Mouse (Mus musculus) A20 (cell line): ENCODE results near the gene Fry.

Source experiments
- DNase-seq: peaks from one replicate; pipeline ENCODE4 v3.0.0-alpha.2; 2011; ENCODE audit warnings: low read depth, low spot score

Gene Fry

DNA sequence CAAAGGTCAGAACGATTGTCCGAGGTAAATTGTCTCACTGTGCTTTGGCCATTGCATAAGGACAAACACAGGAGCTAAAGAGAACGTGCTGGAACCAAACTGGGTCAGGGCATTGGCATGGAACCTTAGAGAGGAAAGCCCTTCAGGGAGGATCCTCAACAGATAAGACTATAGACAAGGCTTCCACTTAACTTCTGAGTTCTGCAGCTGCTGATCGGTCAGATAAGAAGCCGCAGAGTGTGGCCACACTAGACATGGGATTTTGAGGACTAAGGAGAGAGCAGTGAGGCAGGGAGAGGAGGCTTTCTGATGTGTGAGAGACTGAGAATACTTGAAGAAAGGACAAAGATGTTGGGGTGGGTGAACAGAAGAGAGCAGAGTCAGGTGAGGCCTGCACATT is 214.4 kb downstream of the Fry start:
- no peak for DNase-seq

DNA sequence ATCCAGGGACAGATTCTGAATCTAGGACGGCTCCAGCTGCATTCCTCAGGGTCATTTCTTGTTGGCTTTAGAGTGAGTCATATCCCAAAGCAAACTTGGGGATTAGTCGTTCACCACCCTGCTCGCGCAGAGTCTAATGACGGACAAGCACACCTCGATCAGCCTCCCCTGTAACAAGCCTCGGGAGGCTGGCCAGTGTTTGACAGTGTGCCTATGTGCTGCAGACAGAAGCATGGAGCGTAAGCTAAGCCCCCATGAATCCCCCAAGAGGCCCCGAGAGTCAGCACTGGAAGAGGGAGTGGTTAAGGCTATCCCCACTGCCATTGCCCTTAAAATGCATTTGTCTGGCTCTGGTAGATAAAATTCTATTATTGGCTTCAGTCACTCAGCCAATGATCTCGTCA is 214.9 kb downstream of the Fry start:
- no peak for DNase-seq

DNA sequence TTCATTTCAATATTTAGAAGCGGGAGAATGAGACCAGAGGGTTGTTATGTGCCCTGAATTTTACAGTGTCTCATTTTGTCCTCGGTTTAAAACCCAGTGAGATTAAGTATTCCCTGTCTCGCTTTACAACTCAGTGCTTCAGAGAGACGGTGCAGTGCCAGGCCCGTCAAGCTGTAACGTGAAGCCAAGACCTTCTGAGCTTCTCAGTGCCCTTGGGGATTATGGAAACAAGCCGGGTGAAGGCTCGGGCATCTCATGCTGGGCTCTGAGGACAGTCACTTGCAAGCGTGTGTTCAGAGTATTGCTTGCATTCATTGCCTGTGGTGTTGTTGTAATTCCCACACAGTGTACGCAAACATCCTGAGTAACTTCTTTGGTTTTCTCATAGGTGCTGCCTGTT is 218.0 kb downstream of the Fry start:
- no peak for DNase-seq

GRCm38 (mm10) chr5:150337696-150338095 is 219.3 kb downstream of the Fry start:
- DNase-seq: no peak

DNA sequence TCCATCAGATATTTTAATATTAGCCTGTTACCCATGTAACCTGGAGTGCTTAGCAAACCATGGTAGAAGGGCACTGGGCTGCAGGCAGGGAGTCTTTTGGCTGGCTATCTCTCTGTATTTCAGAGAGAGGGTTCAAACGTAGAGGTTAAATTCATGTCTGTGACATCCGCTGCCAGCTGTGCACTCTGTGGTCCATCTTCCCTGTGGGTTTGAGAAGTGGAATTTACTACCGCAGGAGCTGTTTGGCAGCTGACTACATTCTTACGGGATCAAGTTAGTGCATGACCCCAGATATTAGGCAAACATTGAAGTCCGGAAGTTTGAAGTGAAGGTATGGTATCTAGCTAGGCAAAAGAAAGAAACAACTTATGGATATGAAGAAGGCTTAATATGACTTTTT is 222.5 kb downstream of the Fry start:
- no peak for DNase-seq

- DNase-seq: no peak
Measured at GRCm38 (mm10) chr5:150342139-150342538, 223.7 kb downstream of the Fry start.

DNA sequence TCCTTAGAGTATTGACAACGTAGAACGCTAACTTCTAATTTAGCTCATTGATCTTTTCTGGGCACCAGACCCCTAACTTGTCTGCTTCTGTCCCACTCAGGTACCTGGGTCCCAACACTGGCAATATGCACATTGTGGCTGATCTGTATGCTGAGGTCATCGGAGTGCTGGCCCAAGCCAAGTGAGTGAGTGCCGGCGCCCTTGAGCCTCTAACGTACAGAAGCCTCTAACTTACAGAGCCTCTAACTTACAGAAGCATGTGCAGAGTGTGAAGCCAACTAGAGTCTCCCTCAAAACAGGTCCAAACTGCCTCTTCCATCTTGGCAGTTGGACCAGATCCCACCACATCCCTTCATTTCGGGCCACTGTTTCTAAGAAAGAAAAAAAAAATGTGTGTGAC is 227.5 kb downstream of the Fry start:
- DNase-seq: no peak

DNA sequence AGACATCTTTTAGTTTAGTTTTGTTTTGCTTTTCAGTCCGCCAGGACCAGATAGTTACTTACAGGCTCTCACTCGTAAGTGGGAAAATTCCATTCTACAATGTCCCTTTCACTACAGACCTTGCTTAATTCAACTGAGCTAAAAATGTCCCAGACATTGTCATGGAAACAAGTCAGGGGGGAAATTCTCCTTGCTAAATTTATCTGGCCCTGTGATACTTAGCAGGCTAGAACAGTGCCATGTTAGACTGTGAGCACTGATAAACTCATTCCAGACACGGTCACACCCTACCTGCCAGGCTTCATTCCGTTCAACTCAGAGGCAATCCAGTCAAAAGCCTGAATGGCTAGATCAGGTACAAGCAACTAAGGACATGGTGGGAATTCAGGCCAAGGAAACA is 227.9 kb downstream of the Fry start:
- DNase-seq: no peak

DNA sequence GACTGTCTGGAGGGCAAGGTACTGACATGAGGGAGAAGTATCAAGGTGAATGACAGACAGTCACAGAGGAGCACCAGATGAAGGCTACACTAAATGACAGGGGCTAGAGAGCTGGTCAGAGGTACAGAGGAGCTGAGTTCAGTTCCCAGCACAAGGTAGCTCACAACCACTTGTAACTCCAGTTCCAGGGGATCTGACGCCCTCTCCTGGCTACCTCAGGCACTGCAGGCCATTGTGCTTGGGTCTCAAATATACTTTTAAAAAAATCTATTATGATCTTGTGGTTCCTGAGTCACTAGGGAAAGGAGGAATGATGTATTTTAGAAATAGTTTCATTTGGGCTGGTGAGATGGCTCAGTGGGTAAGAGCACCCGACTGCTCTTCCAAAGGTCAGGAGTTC is 229.4 kb downstream of the Fry start:
- DNase-seq: no peak

DNA sequence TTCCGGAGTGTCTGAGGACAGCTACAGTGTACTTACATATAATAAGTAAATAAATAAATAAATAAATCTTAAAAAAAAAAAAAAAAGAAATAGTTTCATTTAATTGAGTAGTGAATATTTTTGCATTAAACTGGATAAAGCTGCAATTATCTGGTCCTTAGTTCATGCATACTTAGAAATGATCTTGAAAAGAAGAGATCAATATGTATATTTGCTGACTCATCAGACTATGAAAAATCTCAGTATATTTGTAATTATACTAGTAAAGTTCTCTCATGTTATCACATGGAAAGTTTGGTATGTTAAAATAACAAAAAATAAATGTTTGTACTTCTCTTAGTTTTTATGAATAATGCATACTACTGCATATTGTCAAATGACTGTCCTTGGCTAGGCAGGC is 229.9 kb downstream of the Fry start:
- no peak for DNase-seq

DNA sequence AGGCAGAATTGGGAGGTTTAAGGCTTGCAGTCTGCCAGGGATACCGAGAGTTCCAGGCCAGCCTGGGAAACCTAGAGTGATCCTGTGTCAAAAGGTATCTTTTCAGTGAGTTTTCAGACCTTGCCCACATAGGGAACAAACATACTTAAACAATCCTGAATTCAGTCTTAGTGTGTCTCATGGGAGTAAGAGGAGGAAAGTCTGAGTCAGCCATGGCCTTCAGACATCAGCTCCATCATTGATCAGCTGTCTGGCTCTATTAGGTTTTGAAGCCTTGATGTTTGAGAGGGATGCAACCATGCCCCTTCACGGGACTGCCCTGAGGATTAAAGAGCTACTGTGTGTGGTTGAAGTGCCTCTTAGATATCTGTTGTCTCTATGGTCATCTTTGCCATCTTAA is 232.7 kb downstream of the Fry start:
- no peak for DNase-seq

GRCm38 (mm10) chr5:150358671-150359070 is 240.2 kb downstream of the Fry start:
- no peak for DNase-seq

- DNase-seq: no peak
Measured at GRCm38 (mm10) chr5:150362241-150362640, 243.8 kb downstream of the Fry start.

GRCm38 (mm10) chr5:150364621-150365020 is 246.2 kb downstream of the Fry start:
- DNase-seq: no peak

DNA sequence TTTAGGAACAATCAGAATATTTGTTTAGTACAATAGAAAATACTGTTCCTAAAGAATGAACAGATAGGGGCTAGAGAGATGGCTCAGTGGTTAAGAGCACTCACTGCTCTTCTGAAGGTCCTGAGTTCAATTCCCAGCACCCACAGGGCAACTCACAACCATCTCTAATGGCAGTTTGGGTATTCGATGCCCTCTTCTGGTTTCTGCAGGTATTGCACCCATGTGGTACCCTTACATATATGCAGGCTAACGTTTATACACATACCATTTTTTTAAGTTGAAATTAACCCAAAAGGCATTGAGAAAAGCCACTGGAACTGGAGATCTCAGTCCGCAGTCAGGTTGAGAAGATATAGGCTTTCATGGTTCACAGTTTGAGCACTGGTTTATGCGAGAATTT is 248.6 kb downstream of the Fry start:
- DNase-seq: peak; percentile 13

DNA sequence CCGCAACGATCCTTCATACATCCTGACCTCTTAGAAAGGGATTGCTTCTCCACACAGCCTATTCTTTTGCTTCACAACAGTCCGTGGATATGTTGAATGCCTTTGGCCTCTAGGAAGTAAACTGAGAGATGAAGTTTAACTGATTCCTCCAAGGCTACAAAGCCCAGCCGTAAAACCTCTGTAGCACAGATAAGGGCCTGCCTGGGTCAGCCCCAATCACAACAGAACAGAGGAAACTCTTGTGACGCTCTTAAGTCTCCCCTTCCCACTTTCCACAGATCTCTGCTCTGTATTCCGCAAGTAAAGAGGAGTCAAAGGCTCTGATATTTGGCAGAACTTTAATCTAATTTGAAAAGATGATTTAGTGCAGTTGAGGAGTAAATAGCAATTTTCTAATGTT is 251.8 kb downstream of the Fry start:
- no peak for DNase-seq

DNA sequence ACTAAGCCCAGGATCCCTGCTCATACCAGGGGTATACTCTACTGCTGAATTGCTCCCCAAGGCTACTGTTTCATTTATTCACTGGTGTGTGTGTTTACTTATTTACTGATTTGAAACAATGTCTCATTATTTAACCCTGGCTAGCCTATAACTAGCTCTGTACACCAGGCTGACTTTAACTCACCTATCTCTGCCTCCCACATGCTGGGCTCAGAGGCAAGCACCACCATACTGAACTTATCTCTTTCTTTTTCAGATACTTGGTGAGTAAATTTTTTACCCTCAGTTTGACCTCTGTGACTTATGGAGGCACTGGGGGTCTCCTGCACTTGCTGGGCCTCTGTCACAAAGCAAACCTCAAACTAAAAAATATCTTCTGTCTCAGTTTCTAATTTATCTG is 252.4 kb downstream of the Fry start:
- DNase-seq: no peak

GRCm38 (mm10) chr5:150372956-150373355 is 254.5 kb downstream of the Fry start:
- no peak for DNase-seq

GRCm38 (mm10) chr5:150374778-150375559 is 256.5 kb downstream of the Fry start:
- no peak for DNase-seq

GRCm38 (mm10) chr5:150378586-150378985 is 260.1 kb downstream of the Fry start:
- no peak for DNase-seq

DNA sequence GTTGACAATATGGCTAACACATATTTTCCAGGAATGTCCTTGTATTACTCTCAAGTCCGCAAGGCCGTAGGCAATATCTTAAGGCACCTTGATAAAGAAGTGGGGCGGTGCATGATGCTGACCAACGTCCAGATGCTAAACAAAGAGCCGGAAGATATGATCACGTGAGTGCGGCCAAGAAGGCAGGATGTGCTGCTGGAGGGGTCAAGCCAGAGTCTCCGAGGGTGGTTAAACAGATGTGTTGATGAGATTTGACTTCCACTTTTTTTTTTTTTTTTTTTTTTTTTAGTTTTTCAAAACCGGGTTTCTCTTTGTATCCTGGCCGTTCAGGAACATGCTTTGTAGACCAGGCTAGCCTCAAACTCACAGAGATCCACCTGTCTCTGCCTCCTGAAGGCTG is 262.3 kb downstream of the Fry start:
- DNase-seq: no peak

GRCm38 (mm10) chr5:150382411-150382810 is 264.0 kb downstream of the Fry start:
- no peak for DNase-seq

DNA sequence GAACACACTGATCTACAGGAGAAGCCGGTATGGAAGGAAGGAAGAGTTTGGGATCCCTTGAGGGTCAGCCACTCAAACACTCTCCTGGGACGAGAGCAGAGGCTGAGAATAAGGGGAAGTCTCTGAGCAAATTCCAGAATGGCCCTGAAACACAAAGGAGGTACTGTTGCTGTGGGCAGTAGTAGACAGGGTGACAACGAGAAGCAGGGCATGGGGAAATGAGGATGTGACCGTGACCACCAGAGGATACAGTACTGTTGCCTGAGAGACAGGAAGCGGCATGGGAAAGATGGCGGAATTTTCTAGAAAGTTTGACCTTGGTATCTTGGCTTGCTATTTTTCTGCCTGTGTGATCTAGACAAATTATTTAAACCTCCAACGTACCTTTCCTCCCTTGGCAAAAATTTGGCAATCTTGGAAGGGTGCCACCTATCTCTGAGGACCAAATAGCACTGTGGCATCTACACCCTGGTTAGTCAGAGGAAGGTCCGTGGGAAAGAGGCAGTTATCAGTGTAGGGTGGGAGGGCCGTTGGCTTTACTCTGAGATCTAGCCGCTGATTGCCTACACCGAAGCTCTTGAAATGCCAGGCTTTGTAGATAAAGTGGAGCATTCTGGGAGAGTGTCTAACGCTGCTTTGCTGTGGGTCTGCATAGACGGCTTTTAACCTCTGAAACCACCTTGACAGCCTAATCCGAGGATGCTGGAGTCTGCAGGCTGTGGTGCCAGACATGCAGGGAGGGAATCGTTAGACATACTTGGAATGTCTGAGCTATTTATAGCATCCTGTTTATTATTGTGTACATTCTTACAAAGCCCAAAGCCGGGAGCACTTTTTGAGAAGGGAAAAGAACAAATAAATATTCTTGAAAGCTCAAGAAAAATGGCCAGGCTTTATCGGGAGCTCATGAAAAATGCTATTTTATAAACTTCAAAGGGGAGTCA is 266.1 kb downstream of the Fry start:
- DNase-seq: no peak
